Mouse (Mus musculus) ES-E14 (cell line): Measurements from ENCODE around the gene Eif5a. TPM values are rescaled to one million over a fixed set of nuclear protein-coding genes. Genes with fewer than 3 reads are reported as not detected.

Source experiments
- DNase-seq: peaks from one replicate; pipeline ENCODE4 v3.0.0-alpha.2; 2013; ENCODE audit warnings: low read depth, low spot score
- H3K27ac ChIP-seq: 2 replicates; pipeline ENCODE4 v1.5.1; 2012; ENCODE audit warnings: low read depth, mild to moderate bottlenecking, low read length, moderate library complexity, mixed read lengths; ENCODE audit not compliant: poor library complexity, insufficient read depth, severe bottlenecking
- H3K36me3 ChIP-seq: 2 replicates; pipeline ENCODE4 v1.6.1; 2012; ENCODE audit warnings: mild to moderate bottlenecking, low read length, moderate library complexity, mixed read lengths; ENCODE audit not compliant: control insufficient read depth, poor library complexity, insufficient read depth, severe bottlenecking
- H3K4me1 ChIP-seq, 2 experiments: fragments of 150-350 bp in 1 of 2; sonication (generic) in 1 of 2; 2 replicates each; pipeline ENCODE4 v1.6.1; 2012; ENCODE audit warnings: low read length in 2 of 2, mild to moderate bottlenecking in 1 of 2, mixed read lengths in 1 of 2; ENCODE audit not compliant: control insufficient read depth in 2 of 2, insufficient read depth in 2 of 2, poor library complexity in 1 of 2
- H3K4me3 ChIP-seq, 2 experiments: fragments of 150-350 bp in 1 of 2; sonication (generic) in 1 of 2; 2 replicates each; pipeline ENCODE4 v1.5.1; 2012; ENCODE audit warnings: low read length in 2 of 2, low read depth in 1 of 2, mild to moderate bottlenecking in 1 of 2, mixed read lengths in 1 of 2; ENCODE audit not compliant: insufficient read depth in 1 of 2, poor library complexity in 1 of 2, severe bottlenecking in 1 of 2
- H3K9ac ChIP-seq: 2 replicates; pipeline ENCODE4 v1.6.1; 2012; ENCODE audit warnings: low read depth, mild to moderate bottlenecking, low read length, mixed read lengths; ENCODE audit not compliant: poor library complexity, insufficient read depth, severe bottlenecking
- H3K9me3 ChIP-seq: fragments of 150-350 bp; sonication (generic); 2 replicates; pipeline ENCODE4 v1.6.1; 2012; ENCODE audit warnings: low read depth, mild to moderate bottlenecking, low read length; ENCODE audit not compliant: control insufficient read depth, insufficient read depth
- CHD2 ChIP-seq: IDR thresholded peaks from 2 replicates; pipeline ENCODE4 v1.6.1; 2014; ENCODE audit warnings: mild to moderate bottlenecking, low read depth, low read length, inconsistent platforms
- HCFC1 ChIP-seq: IDR thresholded peaks from 2 replicates; pipeline ENCODE4 v1.6.1; 2012; ENCODE audit warnings: low read length, inconsistent platforms, borderline replicate concordance; ENCODE audit not compliant: insufficient read depth
- MAFK ChIP-seq: IDR thresholded peaks from 2 replicates; pipeline ENCODE4 v1.6.1; 2014; ENCODE audit warnings: mild to moderate bottlenecking, low read depth, low read length, inconsistent platforms; ENCODE audit not compliant: insufficient read depth
- ZC3H11A ChIP-seq: IDR thresholded peaks from 2 replicates; pipeline ENCODE4 v1.6.1; 2012; ENCODE audit warnings: low read depth, mild to moderate bottlenecking, inconsistent platforms, low read length, borderline replicate concordance
- ZNF384 ChIP-seq: IDR thresholded peaks from 2 replicates; pipeline ENCODE4 v1.6.1; 2012; ENCODE audit warnings: low read depth, low read length, inconsistent platforms
- in situ Hi-C, 2 experiments: fragments of 600-800 bp; cut with MboI; formaldehyde crosslinking; loops; one replicate each; pipeline ENCODE4 v1.15.1; 2025; ENCODE audit warnings: low sequenced_read_pairs in 2 of 2, inconsistent platforms in 1 of 2; ENCODE audit not compliant: unreplicated experiment in 2 of 2
- total RNA-seq: library from RNA; depleted of rRNA; stranded (reverse); fragments of 300-350 nt; gene quantifications from 2 replicates; pipeline ENCODE4 v1.2.3, GENCODE M21; 2012

Gene Eif5a
- total RNA-seq, 1 experiment, result 926 TPM

- in situ Hi-C loops, result no loop called here
- no peak for DNase-seq
- H3K27ac ChIP-seq, result no peak overlapping the region
- H3K9ac ChIP-seq, result peak overlapping the region; percentile 81
- no peaks in the 10 kb centered on the region for H3K9me3 ChIP-seq
- H3K4me1 ChIP-seq, result peaks cover 0 to 8% of the 10 kb centered on the region in 2 experiments; a peak in 1 of 4 replicates
- TF ChIP-seq HCFC1 (no peak), ZC3H11A (no peak), ZNF384 (no peak), CHD2 (no peak), MAFK (no peak)
- H3K36me3 ChIP-seq, result peaks cover 10% of the 10 kb centered on the region; the same call in 1 of the 2 replicates
- peak overlapping the region; percentile 72 for H3K4me3 ChIP-seq
These were observed 45.2 kb upstream of the Eif5a start for GRCm38 (mm10) chr11:69966860-69967517.

GRCm38 (mm10) chr11:69966006-69966859 is 44.5 kb upstream of the Eif5a start:
- peaks cover 10% of the 10 kb centered on the region; the same call in 1 of the 2 replicates for H3K36me3 ChIP-seq
- H3K27ac ChIP-seq, result no peak overlapping the region
- peak overlapping the region; percentile 72 for H3K4me3 ChIP-seq
- H3K9ac ChIP-seq, result peak overlapping the region; percentile 81
- no peak for DNase-seq
- no peaks in the 10 kb centered on the region for H3K9me3 ChIP-seq
- no peak for TF ChIP-seq MAFK
- no peak for TF ChIP-seq CHD2
- TF ChIP-seq HCFC1, result 0 out of 2 replicates have a peak, but pooled peaks have one; percentile 12
- H3K4me1 ChIP-seq, result peaks cover 0 to 8% of the 10 kb centered on the region in 2 experiments; a peak in 1 of 4 replicates
- in situ Hi-C loops, result no loop called here

GRCm38 (mm10) chr11:69965271-69966005 is 43.7 kb upstream of the Eif5a start:
- TF ChIP-seq ZC3H11A, result no peak
- TF ChIP-seq MAFK, result no peak
- TF ChIP-seq HCFC1, result peak; percentile 44; the same call in 1 of the 2 replicates
- TF ChIP-seq ZNF384, result no peak
- no peak for TF ChIP-seq CHD2

GRCm38 (mm10) chr11:69964650-69965270 is 43.0 kb upstream of the Eif5a start, which contains the start of gene Cldn7:
Gene Cldn7, plus strand, starts transcription at chr11:69964779.
- Histone ChIP-seq H3K9ac (peak within 1 kb of the TSS; percentile 49), H3K36me3 (peaks cover 10% of the 10 kb centered on the region; the same call in 1 of the 2 replicates), H3K27ac (no peak within 1 kb of the TSS), H3K4me3 (peak within 1 kb of the TSS; percentile 72), H3K9me3 (no peaks in the 10 kb centered on the region), H3K4me1 (peaks cover 0 to 8% of the 10 kb centered on the region in 2 experiments; a peak in 1 of 4 replicates)
- TF ChIP-seq ZC3H11A (no peak), CHD2 (no peak), ZNF384 (no peak), HCFC1 (no peak)
- in situ Hi-C loops, result no loop called here
- no peak for DNase-seq

More at GRCm38 (mm10) chr11:69965271-69966005, 43.7 kb upstream of the Eif5a start:
- H3K27ac ChIP-seq, result no peak overlapping the region
- peak overlapping the region; percentile 81 for H3K9ac ChIP-seq
- in situ Hi-C loops, result no loop called here
- H3K36me3 ChIP-seq, result peaks cover 10% of the 10 kb centered on the region; the same call in 1 of the 2 replicates
- peak overlapping the region; percentile 72 for H3K4me3 ChIP-seq
- H3K9me3 ChIP-seq, result no peaks in the 10 kb centered on the region
- H3K4me1 ChIP-seq, result peaks cover 0 to 8% of the 10 kb centered on the region in 2 experiments; a peak in 1 of 4 replicates
- DNase-seq, result no peak
